Mouse (Mus musculus): ENCODE results near the gene Ikzf2.

DNA sequence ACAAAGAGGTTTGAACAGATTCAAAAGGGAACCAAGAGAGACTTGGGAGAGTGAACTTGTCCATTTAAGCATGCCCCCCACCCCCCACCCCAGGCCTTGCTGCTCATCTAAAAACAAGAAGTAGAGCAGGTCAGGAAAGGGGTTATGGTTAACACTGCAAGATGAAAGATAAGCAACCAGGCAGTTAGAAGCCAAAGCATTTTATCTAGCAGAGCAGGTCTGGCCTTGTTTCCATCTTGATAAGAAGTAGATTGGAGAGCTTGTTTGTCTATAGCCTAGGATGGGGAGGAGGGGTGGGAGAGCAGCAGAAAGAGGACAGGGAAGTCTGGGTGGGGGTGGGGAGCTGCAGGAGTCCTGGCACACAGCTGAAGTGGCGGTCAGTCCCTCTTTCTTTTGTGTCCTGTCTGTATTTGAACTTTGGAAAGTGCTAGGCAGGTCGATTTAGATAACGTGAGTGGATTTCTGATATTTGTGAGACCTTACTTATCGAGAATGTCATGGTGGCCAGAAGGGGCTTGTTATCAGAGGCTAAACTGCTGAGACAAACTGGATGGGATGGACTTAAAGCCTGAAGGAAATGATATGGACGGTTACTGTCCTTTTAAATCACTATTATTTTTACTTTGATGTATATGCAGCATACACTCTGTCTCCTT is 173.3 kb downstream of the Ikzf2 start:
- TF ChIP-seq CTCF (IDR thresholded peaks at IDR 0.05; ENCODE audit: insufficient read depth, low read length) (no peak), POLR2A (IDR thresholded peaks at IDR 0.05; ENCODE audit: borderline replicate concordance, extremely low read depth, low read depth, low read length) (no peak)

All from lung, adult 2 months (tissue).